Mouse (Mus musculus) fat pad, adult 2 months (tissue): ENCODE measurements around the gene Fam71d.

ENCODE experiments used
- DNase-seq: peaks from one replicate; pipeline ENCODE4 v3.0.0-alpha.2; 2011; ENCODE audit warnings: low read depth, low spot score; ENCODE audit errors: extremely low read depth

Fam71d gene

DNA sequence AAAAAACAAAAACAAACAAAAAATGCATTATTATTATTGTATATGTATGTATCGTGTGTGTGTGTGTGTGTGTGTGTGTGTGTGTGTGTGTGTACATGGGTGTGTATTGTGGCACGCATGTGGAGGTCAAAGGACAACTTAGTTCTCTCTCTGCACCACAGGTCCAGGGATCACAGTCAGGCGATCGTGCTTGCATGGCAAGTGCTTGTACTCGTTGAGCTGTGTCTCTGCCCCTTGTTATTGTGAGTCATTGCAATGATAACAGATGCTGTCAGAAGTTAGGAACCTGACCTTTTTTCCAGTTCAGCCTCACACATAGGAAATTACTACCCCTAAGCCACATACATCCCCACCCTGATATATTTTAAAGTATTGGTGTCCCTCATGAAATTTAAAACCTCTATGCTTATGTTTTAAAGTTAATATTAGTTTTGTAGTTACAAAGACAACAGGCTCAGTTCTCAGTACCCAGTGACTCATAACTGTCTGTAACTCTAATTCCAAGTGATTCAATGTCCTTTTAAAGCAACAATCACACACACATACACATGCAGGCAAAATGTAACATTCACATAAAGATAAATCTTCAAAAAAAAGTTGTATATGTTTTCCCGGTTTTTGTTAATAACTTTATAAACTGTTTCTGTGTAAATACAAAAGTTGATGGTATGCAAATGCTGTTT, 77.8 kb downstream of the Fam71d start:
- no peak for DNase-seq

DNA sequence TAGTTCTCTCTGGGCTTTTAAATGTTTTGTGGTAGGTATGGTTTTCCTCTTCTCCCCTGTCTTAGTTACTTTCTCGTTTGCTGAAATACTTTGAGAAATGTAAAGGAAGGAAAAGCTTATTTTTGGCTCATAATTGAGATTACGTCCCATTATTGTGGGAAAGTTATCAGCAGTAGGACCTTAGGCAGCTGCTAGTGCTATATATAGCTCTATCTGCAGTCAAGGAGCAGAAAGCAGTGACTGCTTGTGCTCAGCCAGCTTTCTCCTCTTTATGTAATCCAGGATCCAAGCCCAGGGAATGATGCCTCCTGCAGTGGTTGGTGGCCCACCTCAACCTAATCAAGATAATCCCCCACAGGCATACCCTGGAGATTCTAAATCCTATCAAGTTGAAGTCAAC, 81.9 kb downstream of the Fam71d start:
- no peak for DNase-seq

DNA sequence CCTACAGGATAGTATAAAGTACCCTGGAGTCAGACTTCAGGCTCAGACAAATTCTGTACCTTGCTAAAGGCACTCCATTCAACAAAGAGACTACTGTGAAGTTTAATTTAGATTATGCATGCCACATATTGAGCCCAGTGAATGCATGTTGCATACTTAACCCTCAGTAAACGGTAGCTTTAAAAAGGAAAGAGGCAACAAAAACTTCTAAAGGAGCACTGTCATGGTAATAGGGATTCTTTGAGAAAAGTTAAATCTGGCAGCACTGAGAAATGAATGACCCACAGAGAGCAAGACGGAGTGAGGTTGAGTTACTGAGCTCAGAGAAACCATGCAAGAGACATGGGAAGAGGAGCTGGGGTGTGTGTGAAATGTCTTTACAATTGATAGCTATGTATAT, 86.6 kb downstream of the Fam71d start:
- DNase-seq: no peak

- no peak for DNase-seq
These were observed 87.2 kb downstream of the Fam71d start for GRCm38 (mm10) chr12:78778423-78779067.
